Mouse (Mus musculus) stomach, embryonic 16.5 days (tissue): ENCODE results near the gene Tgm1. TPM values are rescaled to one million over a fixed set of nuclear protein-coding genes. Genes with fewer than 3 reads are reported as not detected.

Experiments
- ATAC-seq: fragments of 200-750 bp; cut with Nextera tagmentation; 2 replicates; pipeline ENCODE4 v1.8.0; 2017; ENCODE audit warnings: moderate number of reproducible peaks, moderate TSS enrichment; ENCODE audit not compliant: insufficient read depth, low FRiP score
- H3K27ac ChIP-seq: fragments of 300-500 bp; sonication (generic); 2 replicates; pipeline ENCODE4 v1.5.1; 2014; ENCODE audit warnings: low read length
- H3K27me3 ChIP-seq: fragments of 300-500 bp; sonication (generic); 2 replicates; pipeline ENCODE4 v1.6.1; 2014; ENCODE audit warnings: low read length, control low read depth, mixed read lengths; ENCODE audit not compliant: control insufficient read depth, insufficient read depth
- H3K36me3 ChIP-seq: fragments of 300-500 bp; sonication (generic); 2 replicates; pipeline ENCODE4 v1.6.1; 2014; ENCODE audit warnings: low read length; ENCODE audit not compliant: control insufficient read depth, insufficient read depth
- H3K4me1 ChIP-seq: fragments of 300-500 bp; sonication (generic); 2 replicates; pipeline ENCODE4 v1.6.1; 2014; ENCODE audit warnings: low read length, control low read depth, mixed read lengths; ENCODE audit not compliant: control insufficient read depth, insufficient read depth
- H3K4me2 ChIP-seq: fragments of 300-500 bp; sonication (generic); 2 replicates; pipeline ENCODE4 v1.6.1; 2014; ENCODE audit warnings: low read depth, low read length, mixed read lengths
- H3K4me3 ChIP-seq: fragments of 300-500 bp; sonication (generic); replicated peaks from 2 replicates; pipeline ENCODE4 v1.5.1; 2014; ENCODE audit warnings: mild to moderate bottlenecking, low read length
- H3K9ac ChIP-seq: fragments of 300-500 bp; sonication (generic); 2 replicates; pipeline ENCODE4 v1.6.1; 2014; ENCODE audit warnings: low read length
- H3K9me3 ChIP-seq: fragments of 300-500 bp; sonication (generic); replicated peaks from 2 replicates; pipeline ENCODE4 v1.6.1; 2016; ENCODE audit warnings: low read length, control low read depth; ENCODE audit not compliant: control insufficient read depth
- WGBS: fragments of 180-500 bp; shearing (Covaris S2); extraction: QIAGEN DNeasy Blood & Tissue Kit; methylation state at CpG from one replicate; pipeline ENCODE4 v1.1.7; 2014; 5-methylcytosine and 5-hydroxymethylcytosine counted together
- polyA plus RNA-seq: library from polyadenylated mRNA; unstranded; fragments of >200 nt; fragmentation: Nextera tagmentation; extraction: Ambion mirVana; gene quantifications from 2 replicates; pipeline ENCODE4 v1.2.1, GENCODE M21; 2015

Gene Tgm1
- polyA plus RNA-seq, 1 experiment from 2014 or later, result 53.1 TPM

DNA sequence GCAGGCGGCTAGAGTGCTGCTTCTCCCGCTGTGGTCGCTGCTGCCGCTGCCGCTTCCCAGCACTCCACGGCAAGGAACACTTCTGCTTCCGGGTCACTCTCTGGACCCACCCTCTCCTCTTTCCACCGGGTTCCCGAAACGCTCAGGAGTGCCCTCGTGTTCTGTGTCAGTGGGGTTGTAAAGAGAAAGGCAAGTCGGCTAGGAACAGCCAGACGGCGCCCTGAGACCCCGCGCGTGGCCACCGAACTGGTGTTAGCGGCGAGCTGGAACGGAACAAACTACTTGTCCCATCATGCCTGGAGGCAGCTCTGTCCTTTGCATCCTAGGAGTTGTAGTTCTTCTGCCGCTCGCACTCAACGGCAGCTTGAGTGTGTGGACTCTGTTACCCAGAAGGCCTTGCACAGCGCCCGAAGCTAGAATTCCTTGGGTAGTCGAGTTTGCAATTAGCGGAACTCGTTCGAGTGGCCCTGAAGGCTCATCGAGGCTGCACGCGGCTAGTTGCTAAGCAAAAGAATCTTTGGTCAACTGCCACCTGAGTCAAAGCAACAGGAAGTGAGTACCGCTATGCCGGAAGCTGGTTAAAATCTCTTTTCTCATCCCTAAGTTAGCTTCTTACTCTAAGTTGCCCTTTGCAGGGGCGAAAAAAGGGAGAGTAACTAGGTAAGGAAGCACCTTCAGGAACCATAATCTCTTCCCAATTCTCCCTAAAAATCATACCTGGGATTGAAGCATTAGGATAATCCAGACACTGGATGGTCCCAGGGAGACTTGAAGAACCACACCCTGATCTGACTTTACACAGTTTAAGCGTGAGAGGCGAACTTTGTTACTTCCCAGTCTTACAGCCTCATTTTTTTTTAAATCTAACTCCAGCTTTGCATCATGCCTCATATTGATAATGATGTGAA lies 41.6 kb downstream of the Tgm1 start, which contains the start of the genes Gmpr2 and Nedd8:
Gene Gmpr2, plus strand, starts transcription at position 109 of the 908 bp plus-strand sequence.
Gene Nedd8, minus strand, starts transcription at position 292 of the 908 bp plus-strand sequence.
- WGBS, result under 1% methylated on average over 38 of the region's 38 CpGs
- 0 out of 2 replicates have a peak, but pooled peaks cover 12% of the 10 kb centered on the region for H3K36me3 ChIP-seq
- peak within 1 kb of the TSS; percentile 86 for H3K4me3 ChIP-seq
- peak; percentile 99 for ATAC-seq
- H3K27me3 ChIP-seq, result no peaks in the 10 kb centered on the region
- H3K4me2 ChIP-seq, result peak within 1 kb of the TSS; percentile 81
- no peaks in the 10 kb centered on the region for H3K9me3 ChIP-seq
- H3K4me1 ChIP-seq, result peaks cover 12% of the 10 kb centered on the region; the same call in 1 of the 2 replicates
- peak within 1 kb of the TSS; percentile 88 for H3K9ac ChIP-seq
- H3K27ac ChIP-seq, result peak within 1 kb of the TSS; percentile 88

DNA sequence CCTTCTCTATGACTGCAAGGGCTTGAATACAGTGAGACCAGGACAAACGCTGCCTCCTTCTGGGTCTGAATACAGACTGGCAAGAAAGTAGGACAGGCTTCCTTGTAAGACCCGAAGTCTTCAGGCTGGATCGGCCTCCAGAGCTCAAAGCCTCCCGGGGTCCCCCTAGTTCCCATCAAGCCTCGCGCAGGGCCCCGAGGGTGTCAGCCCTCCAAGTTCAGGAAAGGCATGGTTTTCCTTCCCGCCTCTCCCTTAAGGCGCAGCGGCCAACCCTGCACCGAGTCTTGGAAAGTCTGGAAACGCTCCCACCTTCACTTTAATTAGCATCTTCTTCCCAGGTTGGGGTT lies 42.3 kb downstream of the Tgm1 start:
- WGBS, result 0% methylated on average over 12 of the region's 12 CpGs
- ATAC-seq, result peak; percentile 27; the same call in 1 of the 2 replicates

DNA sequence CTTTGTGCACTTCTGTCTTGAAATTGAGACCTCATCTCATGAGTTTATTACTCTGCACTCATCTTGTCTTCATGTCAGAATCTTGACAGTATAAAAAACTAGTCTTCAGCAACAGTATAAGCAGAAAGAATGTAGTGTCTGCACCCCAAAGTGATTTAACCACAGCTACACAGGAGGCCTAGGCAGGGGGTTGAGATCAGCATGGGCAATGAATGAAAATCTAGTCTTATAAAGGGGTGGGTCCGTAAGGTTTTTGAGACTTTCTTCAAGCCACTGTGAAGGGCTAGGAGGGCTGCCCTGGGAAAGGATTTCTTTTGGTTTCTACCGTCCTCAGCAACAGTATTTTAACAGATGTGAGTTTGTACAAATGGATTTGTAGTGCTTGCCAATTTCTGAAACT lies 53.1 kb downstream of the Tgm1 start:
- H3K4me1 ChIP-seq, result peaks cover 7% of the 10 kb centered on the region; the same call in 1 of the 2 replicates
- no peaks in the 10 kb centered on the region for H3K27me3 ChIP-seq
- no peak overlapping the region for H3K27ac ChIP-seq
- no peak for ATAC-seq
- H3K4me2 ChIP-seq, result no peak overlapping the region; the same call in 1 of the 2 replicates
- H3K36me3 ChIP-seq, result peaks cover 5% of the 10 kb centered on the region
- peak overlapping the region; percentile 87 for H3K9ac ChIP-seq
- no peaks in the 10 kb centered on the region for H3K9me3 ChIP-seq
- peak overlapping the region; percentile 72 for H3K4me3 ChIP-seq
- WGBS, result 45% methylated on average over 2 of the region's 2 CpGs

More for the DNA sequence above, 42.3 kb downstream of the Tgm1 start:
- H3K27me3 ChIP-seq, result no peaks in the 10 kb centered on the region
- peak overlapping the region; percentile 81 for H3K4me2 ChIP-seq
- peak overlapping the region; percentile 88 for H3K9ac ChIP-seq
- H3K36me3 ChIP-seq, result 0 out of 2 replicates have a peak, but pooled peaks cover 6% of the 10 kb centered on the region
- peak overlapping the region; percentile 88 for H3K27ac ChIP-seq
- no peaks in the 10 kb centered on the region for H3K9me3 ChIP-seq
- peaks cover 12% of the 10 kb centered on the region; the same call in 1 of the 2 replicates for H3K4me1 ChIP-seq
- H3K4me3 ChIP-seq, result peak overlapping the region; percentile 86

DNA sequence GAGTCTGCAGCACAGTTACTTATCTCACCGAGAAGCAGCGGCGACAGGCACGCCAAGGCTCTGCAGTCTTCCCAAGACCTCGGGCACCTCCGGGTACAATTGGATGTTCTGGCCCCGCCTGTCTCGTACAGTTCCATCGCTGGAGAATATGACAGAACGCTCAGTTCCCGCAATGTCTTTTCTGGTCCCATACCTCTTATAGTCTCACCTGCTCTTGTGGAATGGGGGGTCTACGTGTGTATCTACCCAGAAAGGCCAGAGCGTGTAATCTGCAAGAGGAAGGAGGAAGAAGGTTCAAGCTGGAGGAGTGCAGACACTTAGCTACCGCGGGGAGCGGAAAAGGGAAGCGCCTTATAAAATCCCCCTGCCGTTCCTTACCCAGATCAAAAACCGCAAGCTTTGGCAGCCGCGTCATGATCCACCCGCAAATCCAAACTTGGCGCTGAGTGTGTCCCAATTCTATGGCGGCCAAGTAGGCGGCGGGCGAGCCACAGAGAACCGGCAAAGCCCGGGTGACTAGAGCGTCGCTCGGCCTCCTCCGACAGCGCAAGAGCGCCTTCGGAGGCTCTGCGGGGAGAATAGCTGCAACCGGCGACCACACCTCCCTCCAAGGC lies 53.7 kb downstream of the Tgm1 start, which contains the start of gene Mdp1:
Gene Mdp1, minus strand, starts transcription at position 549 of the 614 bp plus-strand sequence.
- Histone ChIP-seq H3K4me3 (peak within 1 kb of the TSS; percentile 72), H3K27ac (peak within 1 kb of the TSS; percentile 50), H3K9ac (peak within 1 kb of the TSS; percentile 87), H3K4me1 (peaks cover 7% of the 10 kb centered on the region; the same call in 1 of the 2 replicates), H3K27me3 (no peaks in the 10 kb centered on the region), H3K36me3 (peaks cover 5% of the 10 kb centered on the region), H3K9me3 (no peaks in the 10 kb centered on the region), H3K4me2 (peak within 1 kb of the TSS; percentile 51)
- ATAC-seq, result peak; percentile 94
- 0% methylated on average over 39 of the region's 39 CpGs for WGBS

DNA sequence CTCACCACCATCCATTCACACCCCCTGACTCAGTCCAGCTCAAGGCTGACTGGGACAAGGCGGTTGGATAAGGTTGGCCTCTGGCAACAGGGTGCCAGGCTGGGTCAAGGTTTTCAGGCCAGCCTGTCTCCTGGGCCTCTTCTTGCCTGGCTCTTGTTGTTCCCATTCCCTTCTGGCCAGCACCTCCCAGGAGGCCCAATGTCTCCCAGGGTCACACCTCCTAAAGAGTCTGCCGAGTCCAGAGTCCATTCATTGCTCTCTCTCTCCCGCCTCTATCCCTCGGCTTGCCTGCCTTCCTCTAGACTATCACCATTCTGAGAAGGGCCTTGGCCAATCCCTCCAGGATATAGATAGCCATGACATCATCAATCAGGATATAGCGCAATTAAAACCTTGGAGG lies 55.7 kb downstream of the Tgm1 start:
- Histone ChIP-seq H3K4me1 (peaks cover 7% of the 10 kb centered on the region; the same call in 1 of the 2 replicates), H3K9me3 (no peaks in the 10 kb centered on the region), H3K27me3 (no peaks in the 10 kb centered on the region), H3K4me3 (no peak overlapping the region), H3K4me2 (no peak overlapping the region), H3K27ac (no peak overlapping the region), H3K9ac (no peak overlapping the region), H3K36me3 (peaks cover 5% of the 10 kb centered on the region)
- no peak for ATAC-seq
- WGBS, result 89% methylated on average over 5 of the region's 5 CpGs

DNA sequence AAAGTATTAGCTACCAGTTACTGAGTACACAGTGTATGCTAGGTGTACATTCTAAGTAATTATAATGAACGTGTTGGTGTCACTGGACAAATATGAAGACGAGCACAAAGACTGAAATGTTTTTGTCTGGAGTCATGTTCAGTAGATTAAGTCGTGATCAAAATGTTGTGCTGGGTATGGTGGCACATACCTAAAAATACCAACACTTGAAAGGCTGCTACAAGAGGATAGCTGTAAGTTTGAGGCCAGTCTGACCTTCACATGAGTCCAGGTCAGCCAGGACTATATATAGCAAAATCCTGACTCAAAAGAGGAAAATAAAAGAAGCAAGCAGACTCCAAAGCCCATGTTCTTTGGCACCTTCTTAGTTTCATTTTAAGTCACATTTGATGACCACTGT lies 56.8 kb downstream of the Tgm1 start:
- Histone ChIP-seq H3K4me2 (no peak overlapping the region), H3K36me3 (0 out of 2 replicates have a peak, but pooled peaks cover under 1% of the 10 kb centered on the region), H3K27me3 (no peaks in the 10 kb centered on the region), H3K4me3 (no peak overlapping the region), H3K4me1 (peaks cover 7% of the 10 kb centered on the region; the same call in 1 of the 2 replicates), H3K9me3 (no peaks in the 10 kb centered on the region), H3K9ac (no peak overlapping the region), H3K27ac (no peak overlapping the region)
- ATAC-seq, result no peak
- WGBS, result 84% methylated on average over 3 of the region's 3 CpGs

DNA sequence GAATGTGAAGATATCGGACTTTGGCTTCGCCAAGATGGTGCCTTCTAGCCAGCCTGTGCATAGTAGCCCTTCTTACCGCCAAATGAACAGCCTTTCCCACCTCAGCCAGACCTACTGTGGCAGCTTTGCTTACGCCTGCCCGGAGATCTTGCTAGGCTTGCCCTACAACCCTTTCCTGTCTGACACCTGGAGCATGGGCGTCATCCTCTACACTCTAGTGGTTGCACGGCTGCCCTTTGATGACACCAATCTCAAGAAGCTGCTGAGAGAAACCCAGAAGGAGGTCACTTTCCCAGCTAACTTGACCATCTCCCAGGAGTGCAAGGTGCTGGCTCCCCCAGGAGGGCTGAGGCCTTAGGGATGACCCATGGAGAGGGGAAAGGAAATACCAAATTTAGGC lies 62.2 kb downstream of the Tgm1 start:
- H3K27ac ChIP-seq, result no peak overlapping the region
- H3K27me3 ChIP-seq, result no peaks in the 10 kb centered on the region
- H3K36me3 ChIP-seq, result peaks cover 2% of the 10 kb centered on the region; the same call in 1 of the 2 replicates
- no peak overlapping the region for H3K9ac ChIP-seq
- H3K9me3 ChIP-seq, result no peaks in the 10 kb centered on the region
- ATAC-seq, result no peak
- H3K4me1 ChIP-seq, result no peaks in the 10 kb centered on the region
- no peak overlapping the region for H3K4me3 ChIP-seq
- no peak overlapping the region for H3K4me2 ChIP-seq
- WGBS, result 82% methylated on average over 7 of the region's 7 CpGs
